Mouse (Mus musculus): Measurements from ENCODE around the gene Wdr24. TPM values are rescaled to one million over a fixed set of nuclear protein-coding genes. Genes with fewer than 3 reads are reported as not detected.

Wdr24 gene
- polyA plus RNA-seq, 1 experiment from 2014 or later: 12.7 TPM

DNA sequence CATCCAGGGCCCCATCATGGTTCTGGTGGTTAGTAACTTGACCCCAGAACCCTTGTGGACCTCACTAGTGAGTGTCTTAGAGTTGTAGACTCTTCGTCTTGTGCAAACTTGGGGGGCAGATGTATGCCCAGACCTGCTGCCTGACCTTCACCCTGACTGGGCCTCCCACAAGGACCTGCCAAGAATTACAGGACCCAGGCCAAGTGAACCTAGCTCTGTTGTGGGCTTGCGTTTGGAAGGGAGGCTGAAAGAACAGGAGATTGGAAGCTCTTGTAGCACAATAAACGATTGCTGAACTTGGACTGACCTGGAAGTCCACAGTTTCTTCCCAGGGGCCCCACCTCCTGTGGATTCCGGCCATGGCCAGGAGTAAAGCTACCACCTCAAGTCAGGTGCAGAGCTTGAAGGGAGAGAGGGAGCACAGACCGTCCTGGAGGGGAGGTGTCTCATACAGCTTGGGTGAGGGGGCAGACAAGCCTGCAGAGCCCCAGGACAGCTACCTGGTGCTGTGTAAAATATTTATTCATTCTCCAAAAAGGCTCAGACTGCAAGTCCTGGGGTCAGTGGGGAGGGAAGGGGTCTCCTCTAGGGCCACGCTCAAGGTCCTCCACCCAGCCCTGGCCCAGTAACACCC is 10.7 kb downstream of the Wdr24 start:
- H3K27ac ChIP-seq: peak overlapping the region; percentile 99
- H3K36me3 ChIP-seq: peaks cover 23% of the 10 kb centered on the region
- H3K27me3 ChIP-seq: no peaks in the 10 kb centered on the region
- H3K9ac ChIP-seq: peak overlapping the region; percentile 86
- ATAC-seq (replicated peaks; ENCODE audit: insufficient number of reproducible peaks, insufficient read depth, low FRiP score, low read depth): no peak
- H3K4me2 ChIP-seq: peak overlapping the region; percentile 91
- no peaks in the 10 kb centered on the region for H3K9me3 ChIP-seq (replicated peaks)
- peaks cover 76% of the 10 kb centered on the region for H3K4me1 ChIP-seq (replicated peaks)
- H3K4me3 ChIP-seq: peak overlapping the region; percentile 82
- 15% methylated on average over 6 of the region's 6 CpGs for WGBS

DNA sequence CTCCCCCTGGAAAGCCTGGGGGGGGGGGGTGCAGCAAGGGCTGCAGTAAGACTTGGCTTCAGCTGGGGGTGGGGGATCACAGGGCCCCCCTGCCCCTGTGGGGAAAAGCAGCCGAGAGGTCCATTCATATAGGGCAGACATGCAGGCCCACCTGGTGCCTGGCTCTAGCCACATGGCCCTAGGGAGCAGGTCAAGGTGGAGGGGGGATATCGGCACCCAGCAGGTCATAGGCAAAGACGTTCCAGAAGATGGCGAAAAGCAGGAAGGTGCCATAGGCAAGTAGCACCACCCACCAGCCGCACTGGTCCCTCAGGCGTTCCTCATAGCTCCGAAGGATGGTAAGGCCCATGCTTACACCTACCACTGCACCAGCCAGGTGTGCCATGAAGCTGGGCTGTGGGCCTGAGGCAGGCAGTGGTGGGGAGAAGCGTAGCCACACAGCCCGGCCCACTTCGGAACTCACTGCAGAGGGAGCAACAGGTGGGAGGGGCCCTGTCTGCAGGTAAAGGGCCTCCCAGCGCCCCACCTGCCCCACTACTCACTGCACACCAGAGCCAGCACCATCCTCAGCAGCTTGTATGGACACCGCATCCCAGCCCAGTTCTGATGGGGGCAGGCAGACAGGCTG is 11.3 kb downstream of the Wdr24 start:
- H3K27ac ChIP-seq: peak overlapping the region; percentile 99
- peaks cover 29% of the 10 kb centered on the region for H3K36me3 ChIP-seq
- H3K9me3 ChIP-seq (replicated peaks): no peaks in the 10 kb centered on the region
- no peak for ATAC-seq (replicated peaks; ENCODE audit: insufficient number of reproducible peaks, insufficient read depth, low FRiP score, low read depth)
- peak overlapping the region; percentile 86 for H3K9ac ChIP-seq
- peaks cover 73% of the 10 kb centered on the region for H3K4me1 ChIP-seq (replicated peaks)
- WGBS: 86% methylated on average over 12 of the region's 12 CpGs
- H3K27me3 ChIP-seq: no peaks in the 10 kb centered on the region
- H3K4me3 ChIP-seq: peak overlapping the region; percentile 82
- peak overlapping the region; percentile 91 for H3K4me2 ChIP-seq

DNA sequence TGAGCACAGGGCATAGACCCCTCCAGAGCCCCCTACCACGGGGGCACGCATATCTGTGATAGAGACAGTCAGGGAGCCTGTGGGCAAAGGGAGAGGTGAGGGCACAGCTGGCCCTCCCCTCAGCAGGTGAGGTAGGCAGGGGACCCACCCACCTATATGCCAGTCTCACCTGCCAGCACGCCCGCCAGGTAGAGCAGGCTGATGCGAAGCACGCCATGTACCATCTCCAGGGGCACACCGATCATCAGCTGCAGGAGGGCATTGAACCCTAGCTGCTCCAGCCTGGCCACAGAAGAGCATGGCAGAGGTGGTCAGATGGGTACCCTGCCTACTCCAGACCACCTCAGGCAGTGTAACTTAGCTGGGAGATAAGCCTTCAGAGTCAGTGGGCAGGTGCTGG is 11.9 kb downstream of the Wdr24 start:
- Histone ChIP-seq H3K36me3 (peaks cover 34% of the 10 kb centered on the region), H3K27me3 (no peaks in the 10 kb centered on the region), H3K4me3 (peak overlapping the region; percentile 82), H3K4me1 (replicated peaks) (peaks cover 70% of the 10 kb centered on the region), H3K4me2 (peak overlapping the region; percentile 91; the same call in 1 of the 2 replicates), H3K9ac (no peak overlapping the region), H3K9me3 (replicated peaks) (no peaks in the 10 kb centered on the region), H3K27ac (no peak overlapping the region)
- WGBS: 94% methylated on average over 7 of the region's 7 CpGs
- ATAC-seq (replicated peaks; ENCODE audit: insufficient number of reproducible peaks, insufficient read depth, low FRiP score, low read depth): no peak

DNA sequence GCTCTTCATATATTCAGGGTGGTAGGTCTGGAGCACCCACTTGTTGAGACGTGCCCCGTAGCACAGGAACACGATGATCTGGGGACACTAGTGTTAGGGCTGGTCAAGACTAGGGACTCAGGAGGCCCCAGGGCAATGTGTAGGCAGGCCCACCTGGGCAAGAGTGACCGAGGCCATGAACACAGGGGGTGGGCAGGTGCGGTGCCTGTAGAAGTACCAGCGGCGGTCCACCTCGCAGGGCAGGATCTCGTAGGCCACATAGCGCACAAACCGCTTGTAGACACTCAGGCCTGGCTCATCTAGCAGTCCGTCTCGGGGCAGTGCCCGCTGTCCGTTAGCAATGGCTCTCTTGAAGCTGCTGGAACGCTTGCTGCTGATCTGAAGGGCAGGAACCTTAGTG is 12.4 kb downstream of the Wdr24 start:
- Histone ChIP-seq H3K27me3 (no peaks in the 10 kb centered on the region), H3K9ac (peak overlapping the region; percentile 62; the same call in 1 of the 2 replicates), H3K36me3 (peaks cover 34% of the 10 kb centered on the region), H3K4me1 (replicated peaks) (peaks cover 66% of the 10 kb centered on the region), H3K4me2 (peak overlapping the region; percentile 91), H3K9me3 (replicated peaks) (no peaks in the 10 kb centered on the region), H3K27ac (no peak overlapping the region), H3K4me3 (peak overlapping the region; percentile 47; the same call in 1 of the 2 replicates)
- ATAC-seq (replicated peaks; ENCODE audit: insufficient number of reproducible peaks, insufficient read depth, low FRiP score, low read depth): no peak
- WGBS: 92% methylated on average over 16 of the region's 16 CpGs

DNA sequence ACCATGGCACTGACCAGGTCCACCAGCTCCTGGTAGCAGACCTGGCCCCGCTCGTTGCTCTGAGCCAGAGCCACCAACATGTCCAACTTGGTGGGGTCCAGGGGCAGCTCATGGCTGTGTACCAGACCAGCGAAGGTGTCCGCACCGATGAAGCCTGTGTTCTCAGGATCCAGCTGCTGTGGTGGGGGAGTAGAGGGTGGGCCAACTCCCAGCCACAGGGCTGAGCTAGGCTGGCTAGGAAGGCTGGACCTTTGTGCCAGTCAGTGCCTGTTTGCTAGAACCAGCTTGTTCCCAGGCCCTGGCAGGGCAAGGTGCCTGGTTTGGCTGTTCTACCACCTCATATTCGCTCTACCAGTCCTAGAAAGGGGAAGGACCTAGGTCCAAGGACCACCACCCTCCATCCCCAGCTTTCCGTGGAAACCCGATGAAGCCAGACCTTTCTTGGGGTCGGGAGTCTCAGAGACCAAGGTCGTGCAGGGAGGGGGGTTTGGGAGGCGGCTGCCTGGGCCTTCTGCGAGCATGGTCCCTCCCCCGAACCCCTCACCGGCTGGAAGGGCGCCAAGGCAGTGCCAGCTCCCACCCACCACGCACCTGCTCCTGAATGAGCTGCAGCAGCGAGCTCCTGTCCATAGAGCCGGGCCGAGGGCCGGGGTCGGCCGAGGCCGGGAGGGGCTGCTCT is 13.1 kb downstream of the Wdr24 start:
- H3K4me1 ChIP-seq (replicated peaks): peaks cover 62% of the 10 kb centered on the region
- H3K36me3 ChIP-seq: peaks cover 35% of the 10 kb centered on the region
- peak overlapping the region; percentile 90 for H3K4me2 ChIP-seq
- no peaks in the 10 kb centered on the region for H3K27me3 ChIP-seq
- no peaks in the 10 kb centered on the region for H3K9me3 ChIP-seq (replicated peaks)
- H3K4me3 ChIP-seq: peak overlapping the region; percentile 47
- 20% methylated on average over 23 of the region's 23 CpGs for WGBS
- no peak for ATAC-seq (replicated peaks; ENCODE audit: insufficient number of reproducible peaks, insufficient read depth, low FRiP score, low read depth)
- H3K27ac ChIP-seq: peak overlapping the region; percentile 69
- peak overlapping the region; percentile 62 for H3K9ac ChIP-seq

DNA sequence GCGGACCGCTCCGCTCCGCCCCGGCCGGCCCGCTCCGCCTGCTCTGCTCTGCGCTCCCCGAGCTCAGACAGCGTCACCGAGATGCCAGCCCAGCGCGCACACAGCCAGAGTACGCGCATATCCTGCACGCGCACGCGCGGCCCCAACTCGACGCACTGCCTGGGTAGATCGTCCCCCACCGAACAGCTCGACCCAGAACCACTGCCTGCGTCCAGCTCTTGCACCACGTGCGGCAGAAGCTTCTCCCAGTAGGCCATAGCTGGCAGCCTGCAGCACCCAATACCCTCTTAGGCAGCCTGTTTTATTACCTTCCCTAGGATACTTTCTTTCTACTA is 13.6 kb downstream of the Wdr24 start, which contains the start of gene Rhbdl1:
TSS of gene Rhbdl1 (minus strand) at position 220 of the 335 bp plus-strand sequence.
- Histone ChIP-seq H3K9ac (peak within 1 kb of the TSS; percentile 62), H3K4me3 (peak within 1 kb of the TSS; percentile 47), H3K4me2 (peak within 1 kb of the TSS; percentile 90), H3K9me3 (replicated peaks) (no peaks in the 10 kb centered on the region), H3K27ac (peak within 1 kb of the TSS; percentile 69), H3K27me3 (no peaks in the 10 kb centered on the region), H3K36me3 (peaks cover 40% of the 10 kb centered on the region), H3K4me1 (replicated peaks) (peaks cover 57% of the 10 kb centered on the region)
- peak; percentile 5; the same call in 1 of the 2 replicates for ATAC-seq (replicated peaks; ENCODE audit: insufficient number of reproducible peaks, insufficient read depth, low FRiP score, low read depth)
- 8% methylated on average over 29 of the region's 29 CpGs for WGBS

DNA sequence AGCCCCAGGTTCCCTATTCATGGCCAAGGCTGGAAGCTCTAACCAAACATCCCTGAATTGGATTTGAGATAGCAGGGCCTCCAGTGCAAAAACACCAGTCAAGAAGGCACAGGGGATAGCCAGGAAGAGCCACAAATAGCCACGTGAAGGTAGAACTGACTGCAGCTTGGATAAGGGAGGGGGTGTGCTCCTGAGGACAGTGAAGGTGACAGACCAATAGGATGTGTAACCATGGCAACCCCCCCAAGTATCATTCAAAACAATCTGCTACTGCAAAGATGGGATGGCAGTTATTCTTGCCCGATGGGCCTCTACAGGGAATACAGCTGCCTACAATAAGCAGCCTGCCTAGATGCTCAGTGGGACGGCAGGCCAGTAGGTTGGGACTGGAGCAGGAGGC is 14.1 kb downstream of the Wdr24 start:
- H3K9me3 ChIP-seq (replicated peaks): no peaks in the 10 kb centered on the region
- H3K4me3 ChIP-seq: no peak overlapping the region
- H3K4me1 ChIP-seq (replicated peaks): peaks cover 58% of the 10 kb centered on the region
- H3K9ac ChIP-seq: peak overlapping the region; percentile 62; the same call in 1 of the 2 replicates
- H3K36me3 ChIP-seq: peaks cover 45% of the 10 kb centered on the region
- peak overlapping the region; percentile 69 for H3K27ac ChIP-seq
- no peak for ATAC-seq (replicated peaks; ENCODE audit: insufficient number of reproducible peaks, insufficient read depth, low FRiP score, low read depth)
- H3K27me3 ChIP-seq: no peaks in the 10 kb centered on the region
- H3K4me2 ChIP-seq: peak overlapping the region; percentile 90
- WGBS: 35% methylated on average over 3 of the region's 3 CpGs

DNA sequence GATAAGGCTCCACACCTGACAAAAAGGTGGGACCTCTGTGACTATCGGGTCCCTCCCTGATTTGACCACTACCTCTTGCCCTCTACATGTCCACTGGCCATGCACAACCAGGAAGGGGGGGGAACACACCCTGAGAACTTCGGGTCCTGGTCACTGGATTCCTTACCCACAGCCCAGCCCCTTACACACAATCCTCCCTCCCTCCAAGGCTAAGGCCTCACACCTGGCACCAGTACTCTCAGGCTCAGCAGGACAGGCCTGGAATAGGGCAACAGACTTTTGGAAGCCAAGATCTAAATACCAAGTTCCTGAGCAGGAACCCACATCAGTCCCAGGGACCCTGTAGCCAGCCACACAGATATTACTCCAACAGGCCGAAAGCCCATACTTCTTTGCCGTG is 15.5 kb downstream of the Wdr24 start:
- no peak for ATAC-seq (replicated peaks; ENCODE audit: insufficient number of reproducible peaks, insufficient read depth, low FRiP score, low read depth)
- H3K27me3 ChIP-seq: no peaks in the 10 kb centered on the region
- H3K4me1 ChIP-seq (replicated peaks): peaks cover 66% of the 10 kb centered on the region
- no peak overlapping the region for H3K4me2 ChIP-seq
- 75% methylated on average over 4 of the region's 4 CpGs for WGBS
- H3K27ac ChIP-seq: no peak overlapping the region
- no peaks in the 10 kb centered on the region for H3K9me3 ChIP-seq (replicated peaks)
- no peak overlapping the region for H3K4me3 ChIP-seq
- H3K9ac ChIP-seq: no peak overlapping the region
- peaks cover 46% of the 10 kb centered on the region for H3K36me3 ChIP-seq

DNA sequence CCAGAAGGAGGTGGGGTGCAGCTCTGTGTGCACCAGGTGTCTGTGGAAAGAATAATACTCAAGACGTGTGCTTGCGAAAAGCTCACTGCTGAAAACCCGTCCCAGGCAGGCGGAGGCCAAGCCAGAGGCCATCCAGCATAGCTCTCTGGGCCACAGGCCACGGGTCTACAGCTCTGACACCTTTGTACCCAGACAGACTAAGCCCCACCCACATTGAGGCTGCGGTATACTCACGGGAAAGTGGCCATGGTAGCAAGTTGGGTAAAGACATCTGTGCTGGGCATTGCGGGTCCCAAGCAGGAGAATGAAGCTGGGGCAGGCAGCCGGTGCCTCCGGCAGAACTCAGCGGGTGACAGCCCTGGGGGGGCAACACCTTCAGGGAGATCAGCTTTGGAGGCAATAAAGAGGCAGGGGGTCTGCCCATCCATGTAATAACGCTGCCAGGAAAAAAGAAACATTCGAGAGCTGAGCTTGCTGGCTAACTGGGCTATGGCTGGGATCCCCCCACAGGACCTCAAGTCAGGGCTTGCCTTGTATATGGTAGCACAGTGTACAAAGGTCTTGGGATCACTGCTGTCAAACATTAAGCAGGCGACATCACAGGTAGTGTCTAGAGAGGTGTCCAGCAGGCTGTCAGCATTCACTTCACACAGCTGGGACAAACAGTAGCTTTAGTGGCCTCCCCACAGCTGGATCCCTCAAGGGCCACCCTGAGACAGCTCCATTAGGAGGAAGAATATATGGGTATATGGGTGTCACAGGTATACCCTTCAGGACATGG is 16.2 kb downstream of the Wdr24 start:
- Histone ChIP-seq H3K27ac (no peak overlapping the region), H3K9ac (no peak overlapping the region), H3K9me3 (replicated peaks) (no peaks in the 10 kb centered on the region), H3K36me3 (peaks cover 46% of the 10 kb centered on the region), H3K4me3 (no peak overlapping the region), H3K27me3 (no peaks in the 10 kb centered on the region), H3K4me2 (no peak overlapping the region), H3K4me1 (replicated peaks) (peaks cover 61% of the 10 kb centered on the region)
- 86% methylated on average over 14 of the region's 14 CpGs for WGBS
- ATAC-seq (replicated peaks; ENCODE audit: insufficient number of reproducible peaks, insufficient read depth, low FRiP score, low read depth): no peak

DNA sequence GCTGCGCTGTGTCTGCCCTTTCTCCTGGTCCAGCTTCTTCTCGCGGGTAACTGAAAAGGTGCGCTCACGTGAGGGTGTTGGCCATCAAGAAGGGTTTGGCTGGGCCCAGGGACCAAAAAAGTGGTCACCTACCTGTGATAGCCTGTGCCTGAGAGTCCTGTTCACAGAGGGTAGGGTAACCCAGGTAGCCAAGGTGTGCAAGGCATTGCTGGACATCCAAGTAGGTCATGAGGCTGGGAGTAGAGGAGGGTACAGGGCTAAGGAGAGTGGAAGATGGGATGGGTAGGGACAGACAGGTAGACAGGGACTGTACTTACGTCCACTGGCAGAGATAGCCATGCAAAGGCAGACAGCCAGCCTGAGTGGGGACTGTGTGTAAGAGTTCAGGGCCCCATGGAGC is 17.1 kb downstream of the Wdr24 start:
- Histone ChIP-seq H3K27ac (no peak overlapping the region), H3K9ac (no peak overlapping the region), H3K4me3 (no peak overlapping the region), H3K36me3 (peaks cover 40% of the 10 kb centered on the region), H3K4me2 (no peak overlapping the region), H3K4me1 (replicated peaks) (peaks cover 58% of the 10 kb centered on the region), H3K27me3 (no peaks in the 10 kb centered on the region), H3K9me3 (replicated peaks) (no peaks in the 10 kb centered on the region)
- ATAC-seq (replicated peaks; ENCODE audit: insufficient number of reproducible peaks, insufficient read depth, low FRiP score, low read depth): no peak
- WGBS: 94% methylated on average over 6 of the region's 6 CpGs

All from heart, embryonic 15.5 days (tissue).